Mouse (Mus musculus) olfactory bulb, adult 2 months (tissue): ENCODE results near the gene Glb1.

ENCODE experiments used
- CTCF ChIP-seq: fragments of 200-500 bp; IDR thresholded peaks from 2 replicates; pipeline ENCODE4 v1.5.1; 2012; ENCODE audit warnings: low read depth, mild to moderate bottlenecking, low read length, moderate library complexity; ENCODE audit not compliant: insufficient read depth
- POLR2A ChIP-seq: fragments of 200-500 bp; IDR thresholded peaks from 2 replicates; pipeline ENCODE4 v1.6.1; 2012; ENCODE audit warnings: mild to moderate bottlenecking, low read depth, low read length, moderate library complexity; ENCODE audit not compliant: insufficient read depth

DNA sequence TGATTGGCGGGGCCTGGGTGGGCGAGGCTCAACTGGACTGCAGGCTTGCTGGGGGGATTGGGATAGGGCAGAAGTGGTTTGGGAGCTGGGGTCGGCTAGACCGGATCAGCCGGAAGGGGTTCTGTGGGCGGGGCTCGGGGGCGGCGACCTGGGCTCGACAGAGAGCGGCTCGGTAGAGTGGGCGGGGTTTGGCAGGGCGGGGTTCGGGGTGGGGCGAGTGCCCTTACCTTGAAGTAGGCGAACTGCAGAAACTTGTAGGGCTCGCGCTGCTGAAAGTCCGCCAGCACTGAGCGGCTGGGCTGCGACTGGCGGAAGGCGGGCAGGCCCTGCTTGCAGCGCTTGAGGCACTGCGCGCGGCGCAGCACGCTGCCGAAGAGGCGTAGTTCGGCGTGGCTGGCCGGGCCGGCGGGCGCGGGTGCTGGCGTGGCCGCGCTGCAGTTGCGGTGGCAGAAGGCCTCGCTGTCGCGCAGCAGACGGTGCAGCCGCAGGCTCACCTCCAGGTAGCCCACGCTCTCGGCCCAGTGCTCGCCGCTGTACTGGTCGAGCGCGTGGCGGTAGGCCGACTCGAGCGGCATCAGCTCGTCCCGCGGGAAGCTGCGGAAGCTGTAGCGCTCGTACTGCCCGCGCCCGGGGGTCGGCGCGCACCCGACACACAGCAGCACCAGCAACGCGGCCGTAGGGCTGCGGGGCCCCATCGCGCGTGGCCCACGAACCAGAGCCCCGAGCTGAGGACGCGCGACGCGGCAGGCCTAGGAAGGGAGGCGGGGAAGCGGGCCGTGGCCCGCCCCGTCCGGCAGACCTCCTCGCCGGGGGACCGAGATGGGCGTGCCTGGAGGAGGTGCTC is 10.7 kb upstream of the Glb1 start, which contains the start of gene Crtap:
- no peak for TF ChIP-seq POLR2A
- TF ChIP-seq CTCF = no peak
